Mouse (Mus musculus) stomach, postnatal 0 days (tissue): ENCODE data around the gene Zfp672.

Experiments
- CTCF ChIP-seq: IDR thresholded peaks from 2 replicates; pipeline ENCODE4 v1.5.1; 2016; ENCODE audit warnings: antibody characterized with exemption, low read depth, mild to moderate bottlenecking, moderate library complexity
- EP300 ChIP-seq: optimal IDR thresholded peaks from 2 replicates; pipeline ENCODE3; 2016; ENCODE audit warnings: antibody characterized with exemption

DNA sequence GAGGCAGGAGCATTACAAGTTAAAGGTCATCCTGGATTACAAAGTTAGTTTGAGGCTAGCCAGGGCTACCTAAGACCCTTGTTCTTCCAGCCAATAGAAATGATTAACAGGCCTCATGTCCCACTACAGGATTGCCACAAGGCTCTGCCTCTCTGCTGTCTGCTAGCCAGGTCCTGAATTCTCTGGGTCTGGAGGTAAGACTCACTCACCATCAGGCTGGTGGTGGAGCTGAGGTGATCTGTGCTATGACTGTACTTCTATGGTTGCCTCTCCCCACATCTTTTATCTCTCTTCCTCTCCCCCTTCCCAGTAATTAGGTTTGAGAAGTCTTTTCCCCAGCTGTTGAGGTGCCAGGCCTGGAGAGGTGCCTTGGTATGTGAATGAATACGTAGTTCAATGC lies 49.4 kb upstream of the Zfp672 start:
- TF ChIP-seq CTCF (no peak), EP300 (no peak)
